Mouse (Mus musculus) kidney, adult 2 months (tissue): Measurements from ENCODE around the gene Dcaf7.

Experiments used
- CTCF ChIP-seq: fragments of 200-500 bp; conservative IDR thresholded peaks from 2 replicates; pipeline ENCODE4 v1.5.1; 2011; ENCODE audit warnings: low read depth, mild to moderate bottlenecking, control low read depth, low read length, moderate library complexity, mixed read lengths; ENCODE audit not compliant: insufficient read depth, insufficient read length
- POLR2A ChIP-seq: fragments of 200-500 bp; IDR thresholded peaks from one replicate; pipeline ENCODE4 v1.6.1; 2011; ENCODE audit warnings: low read depth, low read length, control low read depth

- TF ChIP-seq CTCF: no peak
- TF ChIP-seq POLR2A: no peak
These were observed 16.5 kb upstream of the Dcaf7 start for GRCm38 (mm10) chr11:106020051-106020763.
